Mouse (Mus musculus) cerebellum, adult 9-10 months (tissue): ENCODE data around the gene Abraxas2.

Experiments used
- DNase-seq: peaks from one replicate; pipeline ENCODE4 v3.0.0; 2022

The Abraxas2 gene

DNA sequence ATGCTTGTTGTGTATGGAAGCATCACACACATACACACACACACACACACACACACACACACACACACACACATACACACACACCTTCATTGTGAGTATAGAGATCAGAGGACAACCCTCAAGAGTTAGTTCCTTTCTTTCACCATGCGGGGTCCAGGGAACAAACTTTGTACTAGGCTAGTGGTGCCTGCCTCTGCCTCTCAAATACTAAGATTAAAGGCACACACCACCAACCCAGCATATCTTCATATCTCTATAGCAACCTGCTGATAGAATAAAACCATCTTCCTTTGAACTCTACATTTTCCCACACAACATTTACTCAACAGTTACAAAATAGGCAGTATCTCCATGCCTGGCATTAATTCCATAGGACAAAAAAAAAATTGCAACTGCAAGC, 2.9 kb upstream of the Abraxas2 start:
- DNase-seq: no peak

GRCm38 (mm10) chr7:132858043-132858608, 899 bp upstream of the Abraxas2 start:
- DNase-seq: no peak

- DNase-seq: no peak
Observed at GRCm38 (mm10) chr7:132866316-132866715, 7.3 kb downstream of the Abraxas2 start.

DNA sequence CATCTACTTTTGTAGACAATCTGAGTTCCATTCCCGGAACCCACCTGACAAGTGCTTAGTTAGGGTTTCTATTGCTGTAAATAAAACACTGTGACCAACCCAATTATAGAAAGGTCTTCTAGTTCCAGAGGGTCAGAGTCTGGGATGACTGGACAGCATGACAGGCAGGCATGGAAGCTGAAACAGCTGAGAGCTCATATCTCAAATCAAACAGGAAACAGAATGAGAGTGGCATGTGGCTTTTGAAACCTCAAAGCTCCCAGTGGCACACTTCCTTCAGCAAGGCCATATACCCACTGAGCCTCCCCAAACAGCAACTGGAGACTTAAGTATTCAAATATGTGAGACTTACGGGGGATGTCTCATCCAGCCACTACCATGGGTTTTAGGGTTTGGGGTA, 14.0 kb downstream of the Abraxas2 start:
- no peak for DNase-seq

DNA sequence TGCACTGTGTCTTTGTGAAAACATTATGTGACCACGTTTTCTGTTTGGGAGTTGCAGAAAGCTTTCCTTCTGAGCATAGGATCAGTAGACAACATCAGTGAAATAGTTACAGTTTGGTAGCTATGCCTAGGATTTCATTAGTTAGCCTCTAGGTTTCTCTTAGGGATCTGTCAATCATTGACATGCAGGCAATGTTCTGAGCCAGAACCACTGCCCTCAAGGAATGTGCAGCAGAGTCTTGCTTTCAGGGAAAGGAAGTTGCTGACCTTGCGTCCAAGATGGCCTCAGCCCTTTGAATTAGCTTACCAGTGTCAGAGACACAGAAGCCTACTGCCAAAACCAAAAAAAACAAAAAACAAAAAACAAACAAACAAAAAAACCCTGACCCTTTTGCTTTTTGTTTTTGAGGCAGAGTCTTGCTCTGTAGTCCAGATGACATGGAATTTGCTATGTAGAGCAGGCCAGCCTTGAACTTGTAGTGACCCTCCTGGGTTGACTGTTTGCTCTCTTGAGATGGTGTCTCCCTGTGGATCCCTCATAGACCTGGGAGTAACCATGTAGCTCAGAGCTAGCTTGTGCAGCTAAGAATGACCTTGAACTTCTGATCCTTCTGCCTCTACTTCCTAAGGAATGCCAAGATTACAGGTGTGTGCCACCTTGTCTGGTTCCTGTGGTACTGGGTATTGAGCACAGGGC, 16.5 kb downstream of the Abraxas2 start:
- DNase-seq: no peak

GRCm38 (mm10) chr7:132880276-132880675, 21.3 kb downstream of the Abraxas2 start:
- DNase-seq: no peak

- no peak for DNase-seq
Observed at GRCm38 (mm10) chr7:132882343-132882742, 23.3 kb downstream of the Abraxas2 start.

DNA sequence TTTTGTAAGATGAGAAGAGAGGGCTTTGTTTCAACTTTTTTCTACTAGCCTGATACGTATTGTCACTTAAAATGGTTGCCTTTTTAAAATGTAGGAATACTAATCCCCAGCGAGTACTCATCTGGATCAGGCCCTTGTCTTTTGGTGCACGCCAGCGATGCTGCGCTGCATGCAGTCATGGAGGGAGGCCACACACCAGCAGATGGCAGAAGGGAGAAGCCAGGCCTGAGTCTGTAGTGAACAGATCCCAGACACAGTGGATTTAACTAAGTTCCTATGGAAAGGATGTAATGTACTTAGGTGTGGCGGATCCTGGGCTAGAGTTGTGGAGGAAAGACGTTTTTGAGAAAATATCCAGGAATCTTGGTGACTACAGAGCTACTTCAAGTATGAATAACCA, 25.0 kb downstream of the Abraxas2 start:
- no peak for DNase-seq

DNA sequence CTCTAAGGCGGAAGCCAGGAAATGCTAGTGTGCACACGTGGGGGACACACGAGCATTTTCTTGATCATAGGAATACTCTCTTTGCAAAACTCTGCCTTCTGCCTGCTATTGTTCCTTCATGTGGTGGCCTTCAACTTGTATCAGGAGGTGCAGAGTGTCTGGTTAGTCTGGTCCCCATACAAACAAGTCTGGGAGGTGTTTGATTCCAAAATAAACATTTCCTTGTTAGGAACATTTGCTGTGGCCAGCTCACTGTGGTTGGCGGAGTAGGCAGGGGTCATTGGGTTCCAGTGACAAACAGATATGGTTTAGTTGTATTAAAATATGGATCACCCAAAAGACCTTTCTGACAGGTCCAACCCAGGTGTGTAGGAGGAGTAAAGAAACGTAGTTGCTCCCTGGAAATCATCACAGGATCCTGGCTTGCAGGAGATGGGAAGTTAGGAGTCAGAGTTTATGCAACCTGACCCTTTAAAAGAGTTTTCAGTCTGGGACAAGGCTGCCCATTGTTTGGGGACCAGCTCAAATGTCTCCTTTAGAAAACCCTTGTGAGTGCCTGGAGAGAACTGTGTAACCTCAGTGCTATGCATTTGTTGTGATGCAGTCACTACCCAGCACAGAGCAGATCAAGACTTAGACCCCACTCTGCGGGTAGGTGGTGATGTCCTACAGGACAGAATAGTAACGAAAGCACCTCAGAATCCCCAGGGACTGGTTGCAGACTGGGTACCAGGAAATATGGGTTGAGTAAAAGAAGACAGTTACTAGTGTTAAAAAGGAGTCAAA, 28.2 kb downstream of the Abraxas2 start:
- no peak for DNase-seq

- DNase-seq: no peak
Observed at GRCm38 (mm10) chr7:132888052-132888451, 29.0 kb downstream of the Abraxas2 start.

DNA sequence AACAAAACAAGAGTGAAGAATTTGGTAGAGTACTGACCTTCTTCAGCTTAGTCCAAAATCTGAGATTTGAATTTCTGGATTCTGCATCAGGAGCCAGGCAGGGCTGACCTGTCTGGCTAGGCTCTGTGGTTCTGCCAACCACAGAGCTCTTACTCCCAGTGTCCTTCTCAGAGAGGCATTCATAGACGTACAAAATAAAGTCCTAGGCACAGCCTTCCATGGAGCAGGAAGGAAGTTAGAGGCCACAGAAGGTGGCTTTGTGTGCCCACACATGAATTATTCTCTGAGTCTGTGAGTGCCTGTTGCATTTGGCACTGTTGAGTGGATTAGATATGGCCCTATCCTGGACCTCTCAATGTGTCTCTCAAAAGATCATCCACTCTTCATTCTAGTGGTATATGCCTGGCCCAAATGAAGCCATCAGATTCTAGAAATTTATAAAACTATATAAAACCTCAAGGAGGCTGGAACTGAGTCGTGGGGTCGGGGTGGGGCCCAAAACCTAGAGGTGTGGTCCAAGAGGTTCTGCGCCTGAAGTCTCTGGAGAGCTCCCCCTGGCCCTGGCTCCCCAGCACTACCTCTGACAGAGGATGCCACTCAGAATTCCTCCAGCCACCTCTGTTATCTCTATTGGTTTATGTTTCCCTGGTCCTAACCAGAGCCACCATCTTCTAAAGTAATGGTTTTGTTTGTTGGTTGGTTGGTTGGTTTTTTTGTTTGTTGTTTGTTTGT, 29.7 kb downstream of the Abraxas2 start:
- DNase-seq: no peak

DNA sequence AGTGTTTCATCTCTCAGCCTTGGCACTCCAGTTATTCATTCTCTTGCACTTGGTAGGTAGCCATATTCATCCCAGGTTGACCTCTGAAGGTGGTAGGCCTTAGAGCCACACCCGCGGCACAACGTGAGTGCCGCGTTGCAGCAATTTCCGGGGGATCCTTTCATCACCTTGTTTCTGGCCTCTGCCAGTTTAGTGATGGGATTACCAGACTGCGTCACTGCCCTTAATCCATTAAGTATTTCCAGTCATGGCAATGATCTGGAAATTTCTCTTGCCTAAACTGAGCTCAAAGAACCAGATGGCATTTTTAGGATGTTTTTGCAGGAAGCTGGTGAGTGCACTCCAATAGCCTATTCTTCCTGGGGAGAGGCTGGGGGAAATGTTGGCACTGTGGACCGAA, 30.7 kb downstream of the Abraxas2 start:
- DNase-seq: no peak

DNA sequence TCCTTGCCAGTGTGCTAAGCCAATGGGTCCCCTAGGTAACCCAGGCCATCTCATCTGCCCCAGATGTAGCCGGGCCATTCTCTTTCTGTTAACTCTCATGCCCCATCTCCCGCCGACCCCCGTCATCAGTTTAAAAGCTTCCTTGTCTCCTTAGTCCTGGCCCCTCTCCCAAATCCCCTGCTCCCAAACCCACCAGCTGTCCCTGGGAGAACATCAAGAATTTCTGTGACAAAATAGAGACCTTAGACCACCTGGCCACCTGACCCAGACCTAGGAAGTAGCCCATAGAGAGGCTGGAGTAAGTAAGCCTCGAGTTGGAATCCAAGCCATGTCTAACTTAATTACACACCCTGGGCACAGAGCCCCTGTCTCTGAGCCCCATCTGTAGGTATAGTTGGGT, 31.2 kb downstream of the Abraxas2 start:
- no peak for DNase-seq

GRCm38 (mm10) chr7:132891561-132892310, 32.7 kb downstream of the Abraxas2 start:
- peak; percentile 94 for DNase-seq

GRCm38 (mm10) chr7:132892311-132892661, 33.3 kb downstream of the Abraxas2 start:
- DNase-seq: peak; percentile 95

GRCm38 (mm10) chr7:132892806-132893205, 33.8 kb downstream of the Abraxas2 start:
- no peak for DNase-seq

DNA sequence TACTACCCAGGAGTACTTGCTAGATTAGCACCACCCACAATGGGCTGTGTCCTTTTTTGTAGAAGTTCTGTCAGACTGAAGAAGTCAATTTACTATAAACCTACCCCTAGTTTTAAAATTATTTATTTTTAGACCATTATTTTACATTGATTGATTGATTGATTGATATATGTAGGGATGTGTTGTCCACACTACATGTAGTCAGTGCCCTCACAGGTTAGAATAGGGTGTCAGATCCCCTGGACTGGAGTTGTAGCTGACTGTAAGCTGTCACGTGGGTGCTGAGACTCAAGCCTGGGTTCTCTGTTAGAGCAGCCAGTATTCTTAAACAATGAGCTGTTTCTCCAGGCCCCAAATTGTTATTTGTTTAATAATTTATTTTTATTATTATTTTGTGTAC, 34.3 kb downstream of the Abraxas2 start:
- peak; percentile 58 for DNase-seq

- peak; percentile 87 for DNase-seq
Observed at GRCm38 (mm10) chr7:132894841-132895555, 36.0 kb downstream of the Abraxas2 start.

DNA sequence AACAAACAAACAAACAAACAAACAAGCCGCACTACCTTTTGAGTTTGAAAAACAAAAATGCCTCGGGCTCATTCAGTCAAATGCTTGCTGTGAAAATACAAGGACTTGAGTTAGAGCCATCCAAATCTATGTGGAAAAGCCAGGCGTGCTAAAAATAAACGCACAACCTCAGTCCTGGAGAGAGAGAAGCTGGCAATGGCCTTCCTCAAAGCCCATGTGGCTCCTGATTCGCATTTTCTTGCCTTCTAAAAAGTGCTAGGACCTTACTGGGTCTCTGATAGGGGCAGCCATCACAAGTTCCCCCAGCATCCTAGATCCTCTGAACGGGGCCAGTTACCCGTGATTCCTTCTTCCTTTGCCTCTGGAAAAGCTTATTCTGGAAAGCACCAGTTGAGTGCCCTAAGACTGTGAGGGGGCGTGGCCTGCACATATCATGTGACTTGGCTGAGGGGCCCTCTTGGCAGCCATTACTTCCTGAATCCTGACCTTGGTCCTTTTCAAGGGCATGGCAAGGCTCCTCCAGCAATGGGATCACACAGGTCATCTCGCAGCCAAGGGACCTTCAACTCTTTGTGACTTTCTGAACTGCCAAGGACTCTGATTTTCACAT, 37.3 kb downstream of the Abraxas2 start:
- peak; percentile 61 for DNase-seq

DNA sequence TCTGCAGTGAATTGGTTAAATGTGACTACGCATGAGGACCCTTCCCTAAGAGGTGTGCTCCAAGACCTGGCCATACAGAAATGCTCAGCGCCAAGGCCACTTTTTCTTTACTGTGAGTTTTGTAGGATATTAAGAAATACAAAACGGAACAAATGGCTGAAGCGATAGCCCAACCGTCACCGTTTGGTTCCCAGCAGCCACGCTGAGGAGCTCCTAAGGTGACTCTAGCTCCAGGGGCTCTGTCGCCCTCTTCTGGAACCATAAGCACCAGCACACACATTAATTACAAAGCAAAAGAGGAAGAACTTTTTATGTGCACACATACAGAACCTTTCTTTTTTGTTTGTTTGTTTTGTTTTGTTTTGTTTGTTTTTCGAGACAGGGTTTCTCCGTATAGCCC, 38.2 kb downstream of the Abraxas2 start:
- no peak for DNase-seq

GRCm38 (mm10) chr7:132898234-132898633, 39.2 kb downstream of the Abraxas2 start:
- DNase-seq: peak; percentile 58
